Mouse (Mus musculus) c-Kit-positive CD71-positive TER-119-negative erythroid progenitor cells, embryonic 14.5 days (primary cell): ENCODE measurements at regions not wholly inside any gene's neighbourhood (a gene's known extent, or its start where the extent isn't known, plus 50 kb on each side); places are given as distances from the start of the nearest gene placed in this dataset.

ENCODE experiments used
- DNase-seq: peaks from one replicate; pipeline ENCODE4 v3.0.0-alpha.2; 2013; ENCODE audit warnings: low read depth

DNA sequence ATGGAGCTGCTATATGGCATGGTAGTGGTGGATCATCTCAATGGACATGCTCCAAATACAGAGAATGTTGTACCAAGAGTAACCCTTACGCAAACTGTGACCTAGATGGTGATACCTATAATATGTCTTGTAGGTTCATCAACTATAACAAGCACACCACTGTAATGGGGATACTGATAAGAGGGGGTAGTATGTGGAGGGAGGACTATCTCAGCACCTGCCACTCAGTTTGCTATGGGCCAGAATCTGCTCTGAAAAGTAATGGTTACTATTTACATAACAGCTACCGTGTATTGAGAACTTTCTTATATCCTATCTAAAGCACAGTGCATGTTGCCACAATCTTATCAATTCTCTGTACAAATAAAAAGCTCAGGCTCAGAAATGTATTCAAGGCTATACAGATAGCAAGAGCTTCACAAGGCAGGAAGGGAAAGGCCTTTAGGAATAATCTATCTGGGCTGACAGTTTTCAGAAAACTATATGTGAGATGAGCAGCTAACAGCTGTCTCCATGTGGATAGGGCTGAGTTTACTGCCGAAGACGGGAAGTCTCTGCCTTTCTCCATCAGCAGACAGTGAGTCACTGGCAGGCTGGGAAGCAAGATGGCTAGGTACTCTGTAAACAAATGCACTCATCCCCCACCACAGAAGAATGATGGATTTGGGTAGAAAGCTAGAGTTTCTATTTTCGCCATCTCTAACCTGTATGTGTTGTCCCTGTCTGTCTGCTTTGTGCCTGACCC, 77.1 kb upstream of the Nck2 start:
- no peak for DNase-seq

- peak; percentile 29 for DNase-seq
These were observed 72.5 kb upstream of the Nck2 start for GRCm38 (mm10) chr1:43371863-43372262.

DNA sequence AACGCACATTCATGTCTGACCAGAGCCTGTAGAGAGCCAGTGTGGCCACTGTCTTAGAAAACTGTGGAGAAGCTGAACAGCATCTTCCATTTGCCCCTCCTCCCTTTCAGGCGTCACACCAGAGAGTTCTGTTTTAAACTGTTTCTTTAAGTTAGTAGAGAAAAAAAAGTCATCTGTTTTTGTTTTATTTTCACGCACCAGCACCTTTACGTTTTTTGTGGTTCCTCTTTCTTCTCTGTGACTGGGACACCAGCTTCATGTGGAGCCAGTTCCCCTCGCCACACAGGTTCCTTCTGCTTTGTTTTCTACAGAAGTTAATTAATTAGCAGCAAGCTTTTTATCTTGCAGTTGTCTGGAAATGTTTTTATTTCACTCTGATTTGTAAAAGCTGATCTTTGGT, 69.4 kb upstream of the Nck2 start:
- no peak for DNase-seq

DNA sequence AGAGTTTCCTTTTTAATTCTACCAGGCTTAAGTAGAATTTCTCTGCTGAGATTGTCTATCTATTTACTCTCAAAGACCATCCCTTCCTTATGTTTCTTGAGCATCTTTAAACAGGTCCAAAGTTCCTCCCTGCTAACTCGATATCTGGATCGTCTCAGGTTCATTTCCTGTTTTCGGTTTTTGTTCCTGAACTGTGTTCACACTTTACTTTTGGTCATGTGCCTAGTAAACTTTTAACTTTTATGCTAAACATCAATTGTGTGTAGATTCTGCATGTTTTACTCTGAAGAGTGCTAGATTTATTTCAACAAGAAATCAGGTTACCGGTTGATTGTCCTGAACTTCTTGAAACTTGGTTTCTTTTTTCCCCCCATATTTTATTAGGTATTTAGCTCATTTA, 68.5 kb upstream of the Nck2 start:
- DNase-seq, result no peak

DNA sequence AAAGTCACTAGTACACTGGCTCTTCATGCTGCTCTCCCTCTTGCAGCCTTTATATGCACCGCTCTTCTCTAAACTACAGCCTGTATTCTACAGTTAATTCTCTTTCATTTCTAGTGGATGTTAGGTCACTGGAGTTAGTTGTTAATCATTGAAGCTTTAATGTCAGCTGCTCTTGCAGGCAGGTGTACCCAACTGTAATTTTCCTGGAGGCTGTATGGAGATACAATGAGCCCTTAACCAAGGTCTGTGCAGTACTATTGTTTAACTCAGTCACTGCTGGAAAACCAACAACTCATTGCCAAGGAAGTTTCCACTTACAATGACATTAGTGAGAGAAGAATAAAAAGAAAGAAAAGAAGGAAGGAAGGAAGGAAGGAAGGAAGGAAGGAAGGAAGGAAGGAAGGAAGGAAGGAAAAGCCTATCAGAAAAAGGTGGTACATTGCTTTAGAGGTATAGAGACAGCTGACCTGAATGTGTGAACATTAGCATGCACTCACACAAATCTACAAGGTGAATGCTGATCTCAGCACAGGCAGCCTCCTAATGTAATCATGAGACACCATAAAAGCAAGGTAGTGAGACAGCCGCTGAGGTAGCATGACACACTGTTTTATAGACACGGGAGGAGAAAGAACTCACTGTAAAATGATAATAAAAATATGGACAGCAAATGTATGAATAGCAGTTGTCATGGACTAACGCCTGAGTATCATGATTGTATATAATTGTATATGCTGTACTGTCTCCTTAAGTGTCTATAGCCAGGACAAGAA, 66.7 kb upstream of the Nck2 start:
- DNase-seq, result no peak

- DNase-seq, result no peak
These were observed 59.4 kb upstream of the Nck2 start for GRCm38 (mm10) chr1:43385008-43385407.

- DNase-seq, result no peak
These were observed 50.3 kb upstream of the Nck2 start for GRCm38 (mm10) chr1:43394035-43394434.
